Comparison of ENCODE assay signal across 20 mouse cellular contexts in the genomic region with DNA sequence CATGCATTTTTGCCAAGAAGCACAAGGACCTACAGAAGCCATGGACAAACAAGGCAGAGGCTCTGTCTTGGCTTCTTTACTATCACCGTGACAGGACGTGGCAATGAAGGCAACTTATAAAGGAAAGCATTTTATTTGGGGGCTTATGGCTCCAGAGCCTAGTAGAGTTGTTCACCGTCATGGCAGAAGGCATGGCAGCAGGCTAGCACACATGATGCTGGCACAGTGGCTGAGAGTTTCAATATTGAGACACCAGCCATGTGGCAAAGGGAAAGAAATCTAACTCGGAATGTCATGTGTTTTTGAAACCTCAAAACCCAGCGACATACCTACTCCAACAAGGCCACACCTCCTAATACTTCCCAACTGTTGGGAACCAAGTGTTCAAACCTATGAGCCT.
DNase-seq lines count a peak whose midpoint lies in the region; ATAC-seq lines count a peak whose summit lies in the region.
"Had no signal": no experiment of that assay in that cellular context is flagged by ENCODE, and none has a peak within 500 bp of the region (broad histone marks: within the 10 kb centered on the region; RNA-seq: fewer than 3 reads in every experiment).

No protein-coding gene starts in this region.

- DNase-seq in forebrain, embryonic 10.5 days (ENCODE audit: extremely low spot score, low spot score): no peak
- DNase-seq in heart, adult 11 months: peak; percentile 70
- DNase-seq in heart, postnatal 4 days: no peak
- DNase-seq in lung, postnatal 25 days (ENCODE audit: low spot score): no peak
- DNase-seq: adrenal gland, adult 2 months; adrenal gland, postnatal 14 days; cerebellum, adult 11-12 months; cerebellum, adult 9-10 months; gastrocnemius, postnatal 25 days; heart, adult 2 months; heart, postnatal 14 days; kidney, adult 2 months had no signal

- peak; percentile 54; the same call in 1 of the 2 replicates for ATAC-seq in forebrain, embryonic 13.5 days
- peak; percentile 65 for ATAC-seq in forebrain, embryonic 16.5 days
- ATAC-seq: CD4-positive, CD25-positive, alpha-beta regulatory T cell, adult 4 months; intestine, postnatal 0 days had no signal

- no peak overlapping the region for H3K27ac ChIP-seq in forebrain, embryonic 13.5 days
- no peak overlapping the region for H3K27ac ChIP-seq in forebrain, embryonic 10.5 days
- H3K27ac ChIP-seq in forebrain, embryonic 16.5 days (ENCODE audit: low read length): no peak overlapping the region
- H3K27ac ChIP-seq: heart, adult 2 months; heart, embryonic 10.5 days; heart, embryonic 13.5 days; hindbrain, embryonic 12.5 days; hindbrain, embryonic 15.5 days had no signal

- no peak overlapping the region for H3K4me2 ChIP-seq in forebrain, embryonic 13.5 days
- H3K4me2 ChIP-seq in forebrain, embryonic 16.5 days (ENCODE audit: low read length): no peak overlapping the region
- H3K4me2 ChIP-seq: heart, embryonic 13.5 days; hindbrain, embryonic 12.5 days; hindbrain, embryonic 15.5 days had no signal

- H3K27me3 ChIP-seq in forebrain, embryonic 13.5 days: no peaks in the 10 kb centered on the region
- H3K27me3 ChIP-seq in forebrain, embryonic 10.5 days (ENCODE audit: poor library complexity, severe bottlenecking): no peaks in the 10 kb centered on the region
- H3K27me3 ChIP-seq in forebrain, embryonic 16.5 days (replicated peaks; ENCODE audit: control insufficient read depth, insufficient read depth, low read length): no peaks in the 10 kb centered on the region
- H3K27me3 ChIP-seq: heart, embryonic 13.5 days; hindbrain, embryonic 12.5 days; hindbrain, embryonic 15.5 days had no signal

- no peaks in the 10 kb centered on the region for H3K36me3 ChIP-seq in forebrain, embryonic 13.5 days (ENCODE audit: poor library complexity, severe bottlenecking)
- no peaks in the 10 kb centered on the region for H3K36me3 ChIP-seq in forebrain, embryonic 10.5 days (replicated peaks)
- H3K36me3 ChIP-seq in forebrain, embryonic 16.5 days (ENCODE audit: control insufficient read depth, insufficient read depth): no peaks in the 10 kb centered on the region
- H3K36me3 ChIP-seq: heart, embryonic 10.5 days; heart, embryonic 13.5 days; hindbrain, embryonic 12.5 days; hindbrain, embryonic 15.5 days had no signal

- no peak overlapping the region for H3K4me3 ChIP-seq in forebrain, embryonic 13.5 days
- H3K4me3 ChIP-seq in forebrain, embryonic 10.5 days: no peak overlapping the region
- H3K4me3 ChIP-seq in forebrain, embryonic 16.5 days (replicated peaks; ENCODE audit: low read length): no peak overlapping the region
- H3K4me3 ChIP-seq: heart, adult 2 months; heart, embryonic 10.5 days; heart, embryonic 13.5 days; hindbrain, embryonic 12.5 days; hindbrain, embryonic 15.5 days had no signal

- H3K9ac ChIP-seq in forebrain, embryonic 13.5 days: no peak overlapping the region
- no peak overlapping the region for H3K9ac ChIP-seq in forebrain, embryonic 16.5 days (replicated peaks; ENCODE audit: low read depth, low read length)
- H3K9ac ChIP-seq: heart, embryonic 13.5 days; hindbrain, embryonic 12.5 days; hindbrain, embryonic 15.5 days had no signal

- 92% methylated on average over 5 of the region's 5 CpGs for WGBS in forebrain, embryonic 13.5 days
- WGBS in forebrain, embryonic 10.5 days: 91% methylated on average over 5 of the region's 5 CpGs
- WGBS in forebrain, embryonic 16.5 days: 69% methylated on average over 5 of the region's 5 CpGs

- no peaks in the 10 kb centered on the region for H3K9me3 ChIP-seq in forebrain, embryonic 13.5 days (replicated peaks)
- no peaks in the 10 kb centered on the region for H3K9me3 ChIP-seq in forebrain, embryonic 10.5 days
- H3K9me3 ChIP-seq in forebrain, embryonic 16.5 days (ENCODE audit: control insufficient read depth, low read length): no peaks in the 10 kb centered on the region
- H3K9me3 ChIP-seq: heart, embryonic 10.5 days; heart, embryonic 13.5 days; hindbrain, embryonic 12.5 days; hindbrain, embryonic 15.5 days had no signal

- no peaks in the 10 kb centered on the region for H3K4me1 ChIP-seq in forebrain, embryonic 13.5 days
- no peaks in the 10 kb centered on the region for H3K4me1 ChIP-seq in forebrain, embryonic 10.5 days
- peaks cover 5% of the 10 kb centered on the region; the same call in 1 of the 2 replicates for H3K4me1 ChIP-seq in forebrain, embryonic 16.5 days (replicated peaks; ENCODE audit: control insufficient read depth, insufficient read depth, low read length)
- H3K4me1 ChIP-seq: heart, embryonic 13.5 days; hindbrain, embryonic 15.5 days had no signal
